In the genomic region with DNA sequence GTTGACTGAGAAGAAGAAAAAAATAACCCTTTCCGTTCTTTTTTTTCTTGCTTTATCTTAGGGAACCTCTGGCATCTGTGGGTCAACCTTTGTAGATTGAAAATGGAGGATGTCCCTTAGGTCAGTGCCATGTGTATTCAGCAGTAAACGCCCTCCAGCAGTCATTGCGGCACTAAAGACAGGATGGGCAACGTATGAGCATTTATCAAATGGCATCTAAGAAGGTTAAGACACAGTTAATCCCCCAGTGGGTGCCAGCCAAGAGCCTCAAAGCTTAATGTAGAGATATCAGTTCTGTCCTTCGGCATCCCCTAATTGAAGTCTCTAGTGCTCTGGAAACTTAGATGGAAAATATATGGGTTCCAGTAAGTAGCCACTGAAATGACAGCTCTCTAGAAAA, we compare ENCODE assay signal across 8 mouse cellular contexts. TPM values are rescaled to one million over a fixed set of nuclear protein-coding genes. Genes with fewer than 3 reads are reported as not detected.
DNase-seq lines count a peak whose midpoint lies in the region; ATAC-seq and TF ChIP-seq lines count a peak whose summit lies in the region.

No protein-coding gene starts in this region.

- no peak for TF ChIP-seq CTCF in left cerebral cortex, adult 2 months (IDR thresholded peaks at IDR 0.05)
- TF ChIP-seq CTCF in intestine, postnatal 0 days (IDR thresholded peaks at IDR 0.05; ENCODE audit: low read depth) = no peak

- no peaks in the 10 kb centered on the region for H3K27me3 ChIP-seq in intestine, postnatal 0 days (replicated peaks; ENCODE audit: control insufficient read depth, insufficient read depth, low read length)
- no peaks in the 10 kb centered on the region for H3K27me3 ChIP-seq in neural tube, embryonic 14.5 days (ENCODE audit: control insufficient read depth, insufficient read depth, low read length)

- no peaks in the 10 kb centered on the region for H3K9me3 ChIP-seq in intestine, postnatal 0 days (ENCODE audit: control insufficient read depth)
- H3K9me3 ChIP-seq in neural tube, embryonic 14.5 days (ENCODE audit: control insufficient read depth, low read length) = no peaks in the 10 kb centered on the region

- intact Hi-C loops in left cerebral cortex, adult 2 months (cut with DNase I) = loop anchor here (5.0 kb wide), 3 partner anchors 118 to 197 kb away; no protein-coding TSS in a partner anchor
- intact Hi-C loops in left cerebral cortex, postnatal 10 days (cut with DNase I) = loop anchor here (5.0 kb wide), 3 partner anchors 118 to 203 kb away; partner anchors contain the start of gene Rap2a

- peak overlapping the region; percentile 71 for H3K4me3 ChIP-seq in left cerebral cortex, adult 2 months
- H3K4me3 ChIP-seq in intestine, postnatal 0 days (ENCODE audit: low read depth, low read length) = peak overlapping the region; percentile 64
- peak overlapping the region; percentile 57 for H3K4me3 ChIP-seq in neural tube, embryonic 14.5 days (ENCODE audit: low read depth, low read length)

- peak overlapping the region; percentile 98 for H3K27ac ChIP-seq in left cerebral cortex, adult 2 months
- H3K27ac ChIP-seq in intestine, postnatal 0 days (ENCODE audit: low read depth, low read length) = peak overlapping the region; percentile 86
- H3K27ac ChIP-seq in neural tube, embryonic 14.5 days (ENCODE audit: low read depth, low read length) = peak overlapping the region; percentile 85

- ATAC-seq in intestine, postnatal 0 days = no peak
- no peak for ATAC-seq in neural tube, embryonic 14.5 days (ENCODE audit: low read depth)
- no peak for ATAC-seq in erythroid progenitor cell, adult 5-6 weeks (replicated peaks; ENCODE audit: low FRiP score, poor library complexity, severe bottlenecking)

- 0 out of 2 replicates have a peak overlapping the region, but pooled peaks have one; percentile 23 for H3K9ac ChIP-seq in intestine, postnatal 0 days (ENCODE audit: low read depth, low read length)
- 0 out of 2 replicates have a peak overlapping the region, but pooled peaks have one; percentile 47 for H3K9ac ChIP-seq in neural tube, embryonic 14.5 days (replicated peaks; ENCODE audit: low read depth, low read length)

- DNase-seq in left cerebral cortex, adult 2 months (ENCODE audit: extremely low spot score in 1 of 2, low spot score in 2 of 2) = no peak
- no peak for DNase-seq in left cerebral cortex, postnatal 10 days (ENCODE audit: extremely low spot score in 1 of 2, low spot score in 2 of 2)
- DNase-seq in fat pad, adult 2 months (ENCODE audit: extremely low read depth, low read depth, low spot score) = peak; percentile 92
- DNase-seq in adrenal gland, adult 8-10 months = no peak
- no peak for DNase-seq in layer of hippocampus, postnatal 25 days (ENCODE audit: extremely low spot score in 1 of 2, low spot score in 1 of 2)

- H3K36me3 ChIP-seq in intestine, postnatal 0 days (ENCODE audit: control insufficient read depth, insufficient read depth) = no peaks in the 10 kb centered on the region
- no peaks in the 10 kb centered on the region for H3K36me3 ChIP-seq in neural tube, embryonic 14.5 days (ENCODE audit: control insufficient read depth, insufficient read depth, low read length)

- peak overlapping the region; percentile 89 for H3K4me2 ChIP-seq in intestine, postnatal 0 days (replicated peaks; ENCODE audit: low read depth)
- H3K4me2 ChIP-seq in neural tube, embryonic 14.5 days (ENCODE audit: low read depth, low read length) = peak overlapping the region; percentile 72

- 31% methylated on average over 5 of the region's 5 CpGs for WGBS in intestine, postnatal 0 days
- 46% methylated on average over 5 of the region's 5 CpGs for WGBS in neural tube, embryonic 14.5 days

- H3K4me1 ChIP-seq in intestine, postnatal 0 days (replicated peaks; ENCODE audit: control insufficient read depth, insufficient read depth, low read length) = peaks cover 19% of the 10 kb centered on the region
- peaks cover 27% of the 10 kb centered on the region for H3K4me1 ChIP-seq in neural tube, embryonic 14.5 days (ENCODE audit: control insufficient read depth, insufficient read depth, low read length)

RNA-seq across cellular contexts. Expression of gene Mbnl2, which starts 0.7 kb away (rescaled TPM):
- total RNA-seq in left cerebral cortex, adult 2 months (2021) = 100 to 1,000 TPM; 248 to 251 TPM
- total RNA-seq in left cerebral cortex, postnatal 10 days (2021) = 100 to 1,000 TPM; 122 to 131 TPM
- polyA plus RNA-seq in intestine, postnatal 0 days (2015; fragmentation: Nextera tagmentation; extraction: Ambion mirVana) = 94.4 and 99.0 TPM in 2 replicates
- 17.9 and 39.5 TPM in 2 replicates for polyA plus RNA-seq in neural tube, embryonic 14.5 days (2014; fragmentation: Nextera tagmentation; extraction: Ambion mirVana)
- total RNA-seq in adrenal gland, adult 8-10 months (2022) = 100 to 1,000 TPM; 203 to 240 (median 218) TPM
- total RNA-seq in layer of hippocampus, postnatal 25 days (2021) = 100 to 1,000 TPM; 230 to 238 TPM
- total RNA-seq in erythroid progenitor cell, adult 5-6 weeks (2015; ENCODE audit: low replicate concordance) = 17.7 and 32.7 TPM in 2 replicates
- 16.3 and 24.0 TPM in 2 replicates for total RNA-seq in erythroid progenitor cell, adult 5-6 weeks (2017; ENCODE audit: low replicate concordance)
